Mouse (Mus musculus): Measurements from ENCODE around the gene Cacna1c. TPM values are rescaled to one million over a fixed set of nuclear protein-coding genes. Genes with fewer than 3 reads are reported as not detected.

The Cacna1c gene
- polyA plus RNA-seq, 1 experiment from 2014 or later: 0.30 TPM

DNA sequence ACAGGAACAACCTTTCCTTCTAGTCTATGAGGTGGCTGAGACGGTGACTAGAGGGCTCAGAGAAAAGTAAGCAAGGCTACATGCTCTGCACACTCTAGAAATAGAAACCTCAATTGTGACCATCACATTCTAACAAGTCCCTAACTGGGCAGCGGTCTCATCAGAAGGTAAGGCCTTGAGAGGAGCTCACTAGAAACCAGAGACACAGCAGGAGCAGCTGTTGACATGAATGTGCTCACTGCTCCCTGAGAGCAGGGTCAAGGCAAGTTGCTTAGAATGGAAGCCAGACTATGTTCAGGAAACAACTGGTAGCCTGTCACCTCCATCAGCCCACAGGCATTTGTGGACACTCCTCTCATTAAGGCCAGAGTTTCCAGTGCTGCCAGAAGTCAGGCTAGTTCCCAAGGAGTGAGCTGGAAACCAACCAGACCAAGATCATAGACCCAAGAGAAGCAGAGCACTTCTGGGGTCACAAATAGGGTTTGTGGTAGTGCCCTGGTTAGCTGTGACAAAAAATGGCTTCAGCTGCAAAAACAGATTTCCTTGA lies 196.8 kb downstream of the Cacna1c start:
- Histone ChIP-seq H3K27me3 (ENCODE audit: control insufficient read depth, insufficient read depth, low read depth, low read length) (no peaks in the 10 kb centered on the region), H3K9me3 (replicated peaks; ENCODE audit: control insufficient read depth, low read length) (no peaks in the 10 kb centered on the region), H3K36me3 (ENCODE audit: control insufficient read depth, insufficient read depth) (no peaks in the 10 kb centered on the region), H3K4me1 (ENCODE audit: control insufficient read depth, low read depth, low read length) (peaks cover 19% of the 10 kb centered on the region), H3K4me2 (ENCODE audit: low read depth, low read length) (no peak overlapping the region), H3K9ac (ENCODE audit: low read depth, low read length) (no peak overlapping the region), H3K4me3 (ENCODE audit: low read depth, low read length) (no peak overlapping the region), H3K27ac (ENCODE audit: low read length) (no peak overlapping the region)
- 82% methylated on average over 2 of the region's 2 CpGs for WGBS (ENCODE audit: insufficient replicate concordance)
- no peak for ATAC-seq (ENCODE audit: low read depth)

DNA sequence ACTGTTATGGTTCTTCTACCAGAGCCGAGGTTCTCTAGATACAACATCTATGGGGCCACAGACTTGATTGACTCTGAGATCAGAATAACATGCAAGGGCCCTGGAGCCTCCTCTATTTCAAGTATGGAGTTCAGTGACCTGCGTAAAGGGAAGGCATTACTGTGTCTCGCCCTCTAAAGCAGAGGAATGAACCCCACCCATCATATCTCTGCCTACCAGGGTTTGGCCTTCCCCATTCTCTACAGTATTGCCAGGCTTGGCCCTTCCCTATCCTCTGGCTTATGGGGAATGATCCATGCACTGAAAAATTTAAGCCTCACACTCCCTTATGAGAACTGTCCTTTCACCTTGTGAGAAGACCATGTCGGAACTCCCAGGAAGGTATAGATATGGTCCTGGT lies 198.8 kb downstream of the Cacna1c start:
- Histone ChIP-seq H3K9ac (ENCODE audit: low read depth, low read length) (no peak overlapping the region), H3K36me3 (ENCODE audit: control insufficient read depth, insufficient read depth) (no peaks in the 10 kb centered on the region), H3K4me2 (ENCODE audit: low read depth, low read length) (no peak overlapping the region; the same call in 1 of the 2 replicates), H3K27me3 (ENCODE audit: control insufficient read depth, insufficient read depth, low read depth, low read length) (no peaks in the 10 kb centered on the region), H3K27ac (ENCODE audit: low read length) (no peak overlapping the region), H3K9me3 (replicated peaks; ENCODE audit: control insufficient read depth, low read length) (no peaks in the 10 kb centered on the region), H3K4me1 (ENCODE audit: control insufficient read depth, low read depth, low read length) (peaks cover 19% of the 10 kb centered on the region), H3K4me3 (ENCODE audit: low read depth, low read length) (no peak overlapping the region)
- peak; percentile 88 for ATAC-seq (ENCODE audit: low read depth)
- 50% methylated on average over 4 of the region's 4 CpGs for WGBS (ENCODE audit: insufficient replicate concordance)

DNA sequence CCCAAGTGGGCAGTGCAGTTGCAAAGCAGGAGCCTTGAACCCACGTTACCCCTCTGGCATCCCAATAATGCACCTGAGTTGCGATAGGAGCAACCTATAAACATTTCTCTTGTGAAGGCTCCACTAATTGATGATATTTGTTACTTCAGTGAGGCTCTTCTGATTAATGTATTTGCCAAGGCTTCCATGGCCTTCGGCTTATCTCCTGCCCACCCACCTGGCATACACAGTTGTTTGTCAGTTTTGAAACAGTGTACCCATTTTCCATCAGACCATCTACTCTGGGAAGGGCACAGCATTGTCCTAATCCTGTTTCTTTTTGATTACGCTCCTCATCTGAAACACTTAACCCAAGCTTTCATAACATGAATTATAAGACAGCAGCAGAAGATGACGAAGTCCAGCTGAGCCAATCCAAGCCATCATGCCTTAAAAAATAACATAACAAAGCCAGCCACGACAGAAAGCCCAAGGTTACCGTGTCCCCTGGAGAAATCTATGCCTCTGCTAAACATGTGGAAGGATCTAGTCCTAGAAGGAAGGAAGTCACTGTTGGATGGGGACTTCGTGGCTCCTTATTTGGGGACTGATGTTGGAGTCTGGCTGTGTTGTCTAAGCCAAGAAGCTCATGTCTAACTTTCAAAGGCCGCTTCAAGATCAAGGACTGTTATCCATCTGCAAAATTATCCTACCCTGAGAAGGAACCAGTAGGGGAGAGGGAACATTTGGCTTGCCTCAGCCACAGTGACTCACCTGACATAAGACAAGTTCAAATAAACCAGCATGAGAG lies 201.8 kb downstream of the Cacna1c start:
- H3K9me3 ChIP-seq (replicated peaks; ENCODE audit: control insufficient read depth, low read length): no peaks in the 10 kb centered on the region
- H3K4me2 ChIP-seq (ENCODE audit: low read depth, low read length): no peak overlapping the region
- no peak for ATAC-seq (ENCODE audit: low read depth)
- H3K36me3 ChIP-seq (ENCODE audit: control insufficient read depth, insufficient read depth): no peaks in the 10 kb centered on the region
- no peaks in the 10 kb centered on the region for H3K27me3 ChIP-seq (ENCODE audit: control insufficient read depth, insufficient read depth, low read depth, low read length)
- WGBS (ENCODE audit: insufficient replicate concordance): 78% methylated on average over 9 of the region's 9 CpGs
- no peak overlapping the region for H3K9ac ChIP-seq (ENCODE audit: low read depth, low read length)
- H3K4me3 ChIP-seq (ENCODE audit: low read depth, low read length): no peak overlapping the region
- H3K27ac ChIP-seq (ENCODE audit: low read length): no peak overlapping the region
- H3K4me1 ChIP-seq (ENCODE audit: control insufficient read depth, low read depth, low read length): peaks cover 19% of the 10 kb centered on the region

DNA sequence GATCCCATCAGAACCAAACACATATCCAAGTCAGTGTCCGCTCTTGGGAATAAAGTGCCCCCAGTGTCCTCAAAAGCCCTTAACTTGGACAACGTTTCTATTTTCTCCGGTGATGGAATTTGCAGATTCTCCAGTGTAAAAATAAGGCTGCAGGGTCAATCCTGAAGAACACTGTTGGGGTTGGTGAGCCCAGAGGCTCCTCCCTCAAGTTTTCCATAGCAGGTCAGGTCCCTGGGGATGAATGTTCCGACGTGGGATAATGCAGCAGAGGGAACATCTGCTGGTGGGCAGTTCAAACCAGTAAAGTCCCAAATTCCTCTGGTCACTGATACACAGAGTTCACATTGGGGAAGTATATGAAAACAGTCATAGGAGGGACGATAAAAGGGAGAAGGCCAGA lies 203.8 kb downstream of the Cacna1c start:
- Histone ChIP-seq H3K9me3 (replicated peaks; ENCODE audit: control insufficient read depth, low read length) (no peaks in the 10 kb centered on the region), H3K9ac (ENCODE audit: low read depth, low read length) (no peak overlapping the region), H3K36me3 (ENCODE audit: control insufficient read depth, insufficient read depth) (no peaks in the 10 kb centered on the region), H3K4me2 (ENCODE audit: low read depth, low read length) (no peak overlapping the region), H3K27me3 (ENCODE audit: control insufficient read depth, insufficient read depth, low read depth, low read length) (no peaks in the 10 kb centered on the region), H3K4me1 (ENCODE audit: control insufficient read depth, low read depth, low read length) (peaks cover 9% of the 10 kb centered on the region), H3K4me3 (ENCODE audit: low read depth, low read length) (no peak overlapping the region), H3K27ac (ENCODE audit: low read length) (no peak overlapping the region)
- ATAC-seq (ENCODE audit: low read depth): no peak
- WGBS (ENCODE audit: insufficient replicate concordance): 72% methylated on average over 6 of the region's 6 CpGs

DNA sequence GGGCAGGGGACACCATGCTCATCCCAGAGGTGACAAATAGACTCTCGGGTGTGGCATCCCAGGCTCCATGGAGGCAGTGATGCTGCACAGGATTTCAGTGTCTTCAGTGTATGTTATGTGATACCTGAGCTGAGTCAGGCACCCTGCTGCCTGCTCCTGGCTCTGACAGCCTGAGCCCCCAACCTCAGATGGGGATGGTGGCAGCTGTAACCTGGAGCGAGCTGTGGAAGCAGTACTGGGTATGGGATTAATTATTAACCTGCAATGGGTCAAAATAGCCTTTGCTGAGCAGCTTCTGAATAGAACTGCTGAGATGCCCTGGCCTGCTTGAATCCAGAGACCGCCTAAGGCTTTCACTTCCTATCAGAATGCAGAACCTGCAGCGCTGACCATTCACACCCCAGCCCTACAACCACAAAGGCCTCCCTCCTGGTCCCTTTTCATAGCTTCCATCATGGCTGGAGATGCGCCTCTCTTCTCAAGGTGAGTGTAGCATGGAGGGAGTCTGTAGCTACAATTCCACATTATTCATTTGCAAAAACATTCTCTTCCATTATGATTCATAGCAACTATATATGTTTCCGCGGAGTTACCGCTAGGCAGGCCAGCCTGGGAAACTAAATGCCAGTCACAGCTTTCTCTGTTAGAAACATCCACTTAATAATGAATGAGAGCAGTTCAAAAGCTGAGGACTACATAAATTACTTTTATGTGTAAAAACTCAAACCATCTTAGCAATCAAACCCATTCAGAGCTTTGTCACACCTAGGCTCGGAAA lies 206.0 kb downstream of the Cacna1c start:
- Histone ChIP-seq H3K4me2 (ENCODE audit: low read depth, low read length) (no peak overlapping the region), H3K27ac (ENCODE audit: low read length) (no peak overlapping the region), H3K4me3 (ENCODE audit: low read depth, low read length) (no peak overlapping the region), H3K36me3 (ENCODE audit: control insufficient read depth, insufficient read depth) (no peaks in the 10 kb centered on the region), H3K9me3 (replicated peaks; ENCODE audit: control insufficient read depth, low read length) (no peaks in the 10 kb centered on the region), H3K27me3 (ENCODE audit: control insufficient read depth, insufficient read depth, low read depth, low read length) (no peaks in the 10 kb centered on the region), H3K4me1 (ENCODE audit: control insufficient read depth, low read depth, low read length) (no peaks in the 10 kb centered on the region; the same call in 1 of the 2 replicates), H3K9ac (ENCODE audit: low read depth, low read length) (no peak overlapping the region)
- 65% methylated on average over 9 of the region's 9 CpGs for WGBS (ENCODE audit: insufficient replicate concordance)
- ATAC-seq (ENCODE audit: low read depth): peak; percentile 47

DNA sequence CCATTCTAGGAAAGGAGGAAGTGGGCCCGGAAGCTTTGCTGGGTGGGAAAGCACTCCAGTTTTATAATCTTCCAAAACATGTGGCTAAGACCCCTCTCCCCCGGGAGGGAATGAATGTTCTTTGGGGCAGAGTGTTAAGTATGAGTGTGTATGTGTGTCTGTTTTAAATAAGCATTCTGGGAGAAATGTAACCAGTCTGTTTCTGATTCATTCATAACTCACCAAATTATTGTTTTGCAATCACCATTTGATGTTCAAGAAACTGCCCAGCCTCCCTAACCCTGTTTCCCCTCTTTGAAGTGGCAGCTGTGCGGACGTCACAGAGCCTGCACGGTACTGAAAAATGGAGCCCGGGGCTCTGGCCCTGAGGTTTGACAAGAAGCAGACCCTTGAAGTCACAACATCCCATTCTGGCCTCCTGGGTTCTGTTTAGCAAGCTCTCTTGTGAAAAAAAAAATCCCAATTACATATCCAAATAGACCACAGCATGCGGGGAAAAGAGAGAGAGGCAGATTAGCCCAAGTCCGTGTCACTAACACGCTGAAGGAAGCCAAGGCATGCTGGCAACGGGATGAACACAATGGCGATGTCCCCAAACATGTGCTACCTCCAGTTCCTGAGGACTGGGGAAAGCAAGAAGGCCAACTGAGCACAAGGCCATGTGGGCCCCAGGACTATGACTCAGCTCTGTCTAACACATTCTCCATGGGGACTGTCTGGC lies 211.9 kb downstream of the Cacna1c start:
- Histone ChIP-seq H3K27ac (ENCODE audit: low read length) (no peak overlapping the region), H3K4me2 (ENCODE audit: low read depth, low read length) (no peak overlapping the region), H3K27me3 (ENCODE audit: control insufficient read depth, insufficient read depth, low read depth, low read length) (no peaks in the 10 kb centered on the region), H3K4me1 (ENCODE audit: control insufficient read depth, low read depth, low read length) (no peaks in the 10 kb centered on the region), H3K4me3 (ENCODE audit: low read depth, low read length) (no peak overlapping the region), H3K9me3 (replicated peaks; ENCODE audit: control insufficient read depth, low read length) (no peaks in the 10 kb centered on the region), H3K36me3 (ENCODE audit: control insufficient read depth, insufficient read depth) (no peaks in the 10 kb centered on the region), H3K9ac (ENCODE audit: low read depth, low read length) (no peak overlapping the region)
- no peak for ATAC-seq (ENCODE audit: low read depth)
- 55% methylated on average over 11 of the region's 11 CpGs for WGBS (ENCODE audit: insufficient replicate concordance)

DNA sequence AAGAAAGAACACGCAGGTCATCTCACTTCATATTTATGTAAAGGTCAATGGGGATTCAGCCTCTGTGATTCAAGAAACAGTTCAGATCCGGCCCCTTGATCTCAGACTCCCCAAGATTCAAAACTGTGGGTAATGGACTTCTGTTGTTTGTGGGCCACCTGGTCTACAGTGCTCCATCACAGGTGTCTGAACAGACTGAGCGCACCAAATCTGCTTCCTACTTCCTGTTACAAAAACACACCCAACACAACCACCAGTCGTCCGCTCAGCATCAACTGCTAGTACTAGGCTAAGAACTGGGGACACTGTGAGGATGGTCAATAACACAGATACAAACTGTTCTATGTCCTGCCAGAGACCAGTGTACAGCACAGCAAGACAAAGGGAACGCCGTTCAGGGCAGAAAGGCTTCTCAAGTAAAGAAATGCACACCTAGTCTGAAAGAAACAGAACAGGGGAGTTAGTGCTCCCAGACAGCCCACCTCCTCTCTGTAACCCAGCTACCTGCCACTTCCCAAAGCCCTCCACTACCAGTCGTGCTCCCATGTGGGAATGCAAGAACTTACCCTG lies 212.7 kb downstream of the Cacna1c start:
- H3K4me3 ChIP-seq (ENCODE audit: low read depth, low read length): no peak overlapping the region
- H3K27ac ChIP-seq (ENCODE audit: low read length): no peak overlapping the region
- H3K36me3 ChIP-seq (ENCODE audit: control insufficient read depth, insufficient read depth): no peaks in the 10 kb centered on the region
- no peaks in the 10 kb centered on the region for H3K27me3 ChIP-seq (ENCODE audit: control insufficient read depth, insufficient read depth, low read depth, low read length)
- H3K4me2 ChIP-seq (ENCODE audit: low read depth, low read length): no peak overlapping the region
- no peak overlapping the region for H3K9ac ChIP-seq (ENCODE audit: low read depth, low read length)
- 65% methylated on average over 8 of the region's 8 CpGs for WGBS (ENCODE audit: insufficient replicate concordance)
- ATAC-seq (ENCODE audit: low read depth): no peak
- no peaks in the 10 kb centered on the region for H3K4me1 ChIP-seq (ENCODE audit: control insufficient read depth, low read depth, low read length)
- H3K9me3 ChIP-seq (replicated peaks; ENCODE audit: control insufficient read depth, low read length): no peaks in the 10 kb centered on the region

DNA sequence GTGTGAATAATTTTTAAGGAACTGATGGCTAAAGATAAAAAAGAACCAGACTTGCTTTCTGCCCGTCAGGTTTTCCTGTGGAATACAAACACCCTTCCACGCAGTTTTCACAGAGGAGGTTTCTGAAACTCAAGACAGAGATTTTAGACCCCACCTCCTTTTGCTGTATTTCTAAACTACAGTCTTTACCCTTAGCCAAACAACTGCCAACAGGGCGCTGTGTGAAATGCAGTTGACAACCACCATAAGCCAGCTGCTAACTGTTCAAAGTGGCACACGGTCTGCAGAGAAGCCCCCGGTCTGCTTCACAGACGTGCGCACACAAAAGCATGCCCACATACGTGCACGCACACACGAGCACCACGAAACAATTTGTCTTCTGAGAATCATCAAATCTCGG lies 216.0 kb downstream of the Cacna1c start:
- WGBS (ENCODE audit: insufficient replicate concordance): 69% methylated on average over 12 of the region's 12 CpGs
- H3K36me3 ChIP-seq (ENCODE audit: control insufficient read depth, insufficient read depth): no peaks in the 10 kb centered on the region
- no peak overlapping the region for H3K27ac ChIP-seq (ENCODE audit: low read length)
- H3K27me3 ChIP-seq (ENCODE audit: control insufficient read depth, insufficient read depth, low read depth, low read length): no peaks in the 10 kb centered on the region
- no peak overlapping the region for H3K9ac ChIP-seq (ENCODE audit: low read depth, low read length)
- H3K4me3 ChIP-seq (ENCODE audit: low read depth, low read length): no peak overlapping the region
- no peaks in the 10 kb centered on the region for H3K4me1 ChIP-seq (ENCODE audit: control insufficient read depth, low read depth, low read length)
- ATAC-seq (ENCODE audit: low read depth): no peak
- no peaks in the 10 kb centered on the region for H3K9me3 ChIP-seq (replicated peaks; ENCODE audit: control insufficient read depth, low read length)
- no peak overlapping the region for H3K4me2 ChIP-seq (ENCODE audit: low read depth, low read length)

Measured in liver, embryonic 16.5 days (tissue).